Mouse (Mus musculus) thymus, postnatal 25 days (tissue): ENCODE data around the gene Gm9964.
"Not testable (repeated sequence)": the region's sequence is repeated elsewhere in the genome, so short reads cannot be mapped to it uniquely, and the experiment has no call there.

Experiments used
- DNase-seq: peaks from one replicate; pipeline ENCODE4 v3.0.0; 2022

Gm9964 gene

DNA sequence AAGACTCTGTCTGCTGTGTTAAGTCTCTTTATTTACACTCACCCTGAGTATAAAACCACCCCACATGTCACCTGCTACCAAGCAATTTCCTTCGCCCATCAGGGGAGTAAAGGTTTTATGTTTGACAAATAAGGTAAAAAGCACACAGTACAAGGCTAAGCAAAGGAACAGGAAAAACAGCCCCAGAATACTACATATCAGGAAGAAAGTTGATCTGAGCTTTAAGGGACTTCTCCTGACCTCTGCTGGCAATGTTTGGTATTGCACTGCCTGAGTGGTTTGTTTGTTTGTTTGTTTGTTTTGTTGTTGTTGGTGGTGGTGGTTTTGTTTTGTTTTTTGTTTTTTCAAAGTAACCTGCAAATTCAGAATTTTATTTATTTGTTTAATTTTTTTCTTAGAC, 539 bp downstream of the Gm9964 start:
- DNase-seq: peak; percentile 41

DNA sequence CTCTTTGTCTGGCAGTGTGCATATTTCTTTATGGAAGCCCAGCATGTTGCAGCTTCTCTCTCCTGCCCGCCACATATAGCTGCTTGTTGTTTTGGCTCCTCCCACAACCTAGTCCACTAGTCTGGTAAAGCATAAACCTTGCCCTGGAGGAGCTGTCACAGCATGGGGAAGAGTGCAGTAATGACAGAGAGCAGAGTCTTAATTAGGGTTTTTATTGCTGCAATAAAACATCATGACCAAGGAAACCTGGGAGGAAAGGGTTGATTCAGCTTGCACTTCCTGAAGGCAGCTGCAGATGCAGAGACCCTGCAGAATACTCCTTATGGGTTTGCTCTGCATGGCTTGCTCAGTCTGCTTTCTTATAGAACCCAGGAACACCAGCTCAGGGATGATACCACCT, 2.7 kb downstream of the Gm9964 start:
- DNase-seq: no peak

DNA sequence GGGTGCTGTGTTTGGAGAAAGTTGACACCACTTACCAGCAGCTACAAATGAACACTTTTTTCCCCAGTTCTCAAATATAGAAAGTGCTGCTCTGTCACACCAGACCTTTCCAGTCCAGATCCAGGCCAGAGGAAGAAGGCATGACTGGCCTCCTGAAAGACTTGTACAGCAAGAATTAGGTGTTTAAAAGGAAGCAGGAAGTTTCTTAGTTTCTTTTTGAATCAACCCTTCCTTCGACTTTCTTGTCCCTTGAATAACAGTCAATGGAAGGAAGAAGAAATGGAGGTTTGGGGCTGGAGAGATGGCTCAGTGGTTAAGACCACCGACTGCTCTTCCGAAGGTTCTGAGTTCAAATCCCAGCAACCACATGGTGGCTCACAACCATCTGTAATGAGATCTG, 3.7 kb downstream of the Gm9964 start:
- DNase-seq: no peak

DNA sequence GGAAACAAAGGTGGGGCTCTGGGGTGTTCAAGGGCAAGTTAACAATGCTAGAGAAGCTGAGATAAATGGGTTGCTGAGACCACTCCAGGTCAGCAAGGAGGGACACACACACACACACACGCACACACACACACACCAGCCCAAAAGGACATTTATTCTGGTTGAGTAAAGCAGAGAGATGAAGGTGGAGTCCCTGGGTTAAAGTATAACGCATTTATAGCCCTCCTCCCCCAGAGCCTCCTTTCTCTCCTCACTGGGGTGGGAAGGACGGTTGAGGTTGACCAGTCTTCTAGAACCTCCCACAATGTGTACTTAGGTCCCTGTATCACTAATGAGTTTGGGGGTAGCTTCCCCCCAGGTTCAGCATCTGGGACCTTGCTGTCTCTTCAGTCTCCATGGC, 4.6 kb downstream of the Gm9964 start:
- no peak for DNase-seq

DNA sequence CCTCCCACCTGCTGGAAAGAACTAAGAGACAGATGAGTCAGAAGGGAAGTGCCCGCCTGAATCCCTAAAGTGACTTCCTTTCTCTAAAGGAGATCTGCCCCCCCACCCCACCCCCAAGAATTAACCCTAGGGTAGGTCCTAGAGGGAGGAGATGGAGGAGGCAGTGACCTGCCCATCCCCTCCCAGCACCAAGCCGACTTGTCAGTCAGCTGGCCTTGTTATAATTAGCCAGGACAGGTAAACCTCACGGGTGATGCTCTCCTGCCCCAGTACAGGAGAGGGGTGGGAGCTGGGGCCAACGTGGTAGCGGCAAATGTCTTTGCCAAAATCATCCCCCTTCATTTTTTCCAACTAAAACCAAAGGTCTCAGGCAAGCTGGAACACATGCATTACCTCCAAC, 5.1 kb downstream of the Gm9964 start:
- no peak for DNase-seq

DNA sequence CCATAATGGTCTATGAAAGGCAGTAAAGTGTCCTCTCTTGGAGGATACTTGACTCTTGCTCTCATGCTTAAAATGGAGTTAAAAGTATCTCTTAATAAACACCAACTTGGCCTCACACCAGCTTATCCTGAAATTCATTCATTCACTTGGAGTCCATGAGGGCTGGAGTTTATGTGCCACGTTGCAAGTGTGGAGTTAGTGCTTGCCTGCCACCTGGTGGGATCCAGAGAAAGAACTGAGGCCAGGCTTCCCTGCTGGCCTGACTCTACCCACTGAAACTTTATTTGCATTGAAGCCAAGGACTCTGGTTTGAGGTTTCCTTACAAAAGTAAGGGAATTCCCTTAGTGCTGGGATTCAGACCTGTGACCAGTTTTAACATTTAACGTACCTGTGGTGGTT, 6.2 kb downstream of the Gm9964 start:
- DNase-seq: no peak

DNA sequence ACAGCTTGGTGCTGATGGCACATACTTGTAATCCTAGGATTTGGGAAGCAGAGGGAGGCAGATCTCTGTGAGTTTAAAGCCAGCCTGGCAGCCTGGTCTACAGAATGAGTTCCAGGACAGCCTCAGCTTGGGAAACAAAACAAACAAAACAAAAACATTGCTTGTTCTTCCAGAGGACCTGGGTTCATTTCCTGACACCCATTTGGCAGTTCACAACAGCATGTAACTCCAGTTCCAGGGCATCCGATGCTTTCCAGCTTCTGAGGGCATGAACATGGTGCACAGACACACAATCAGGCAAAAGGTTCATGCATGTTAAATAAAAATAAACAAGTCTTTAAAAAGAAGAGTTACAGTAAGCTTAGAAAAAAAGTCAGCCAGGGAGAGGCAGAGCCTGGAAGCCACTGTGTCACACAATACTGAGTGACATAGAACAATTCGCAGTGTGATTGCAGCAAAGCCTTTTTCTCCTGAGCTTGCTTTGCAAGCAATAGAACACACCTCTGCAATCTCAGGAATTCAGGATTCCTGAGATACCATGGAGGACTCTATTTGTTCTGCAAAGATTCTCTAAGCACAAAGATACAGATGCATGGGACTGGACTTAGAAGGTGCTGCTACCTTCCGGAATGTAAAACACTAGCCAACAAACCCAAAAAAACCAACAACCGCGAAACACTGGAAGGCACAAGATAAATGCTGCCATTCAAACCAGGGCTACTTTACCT, 7.6 kb downstream of the Gm9964 start:
- no peak for DNase-seq

DNA sequence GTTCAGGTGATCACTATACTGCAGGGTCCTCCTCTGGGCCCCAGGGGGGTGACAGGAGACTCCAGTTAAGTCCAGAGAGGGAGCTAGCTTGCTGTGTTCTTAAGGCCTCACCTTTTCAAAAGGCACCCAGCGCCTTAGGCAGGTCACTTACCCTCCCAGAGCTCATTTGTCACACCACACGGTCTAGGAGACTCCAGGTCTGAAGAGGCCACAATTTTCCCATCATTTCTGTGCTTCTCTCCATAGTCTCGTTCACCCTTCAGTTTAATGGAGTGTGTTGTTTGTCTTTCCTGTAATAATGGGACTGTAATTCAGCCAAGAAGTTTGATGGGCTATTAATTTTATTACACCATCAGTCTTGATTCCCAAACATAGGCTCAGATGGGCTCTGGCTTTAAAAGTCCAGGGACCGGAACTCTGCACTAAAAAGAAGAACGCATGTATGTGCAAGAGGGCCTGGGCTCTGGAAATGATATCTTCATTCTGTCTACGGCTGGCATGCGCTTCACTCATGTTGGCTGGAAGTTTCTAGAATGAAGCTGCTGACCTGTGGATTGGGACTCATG, 8.3 kb downstream of the Gm9964 start:
- DNase-seq: no peak

DNA sequence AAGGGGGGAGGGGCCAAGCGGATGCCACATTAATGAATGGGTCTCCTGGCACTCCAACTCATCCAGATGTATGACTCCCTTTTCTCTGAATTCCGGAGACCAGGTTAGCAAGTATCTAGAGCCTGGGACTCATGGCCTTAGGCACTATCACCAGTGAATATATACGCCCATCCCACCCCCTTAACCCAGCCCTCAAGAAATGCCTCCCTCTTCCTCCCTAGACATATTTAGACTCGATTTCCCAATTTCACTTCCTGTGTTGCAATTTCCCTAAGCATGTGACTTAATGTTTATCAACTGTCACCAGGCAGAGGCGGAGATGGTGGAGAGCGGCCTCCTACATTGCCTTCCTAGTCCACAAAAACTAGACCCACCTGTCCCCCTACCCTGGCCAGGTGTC, 9.3 kb downstream of the Gm9964 start:
- DNase-seq: no peak

DNA sequence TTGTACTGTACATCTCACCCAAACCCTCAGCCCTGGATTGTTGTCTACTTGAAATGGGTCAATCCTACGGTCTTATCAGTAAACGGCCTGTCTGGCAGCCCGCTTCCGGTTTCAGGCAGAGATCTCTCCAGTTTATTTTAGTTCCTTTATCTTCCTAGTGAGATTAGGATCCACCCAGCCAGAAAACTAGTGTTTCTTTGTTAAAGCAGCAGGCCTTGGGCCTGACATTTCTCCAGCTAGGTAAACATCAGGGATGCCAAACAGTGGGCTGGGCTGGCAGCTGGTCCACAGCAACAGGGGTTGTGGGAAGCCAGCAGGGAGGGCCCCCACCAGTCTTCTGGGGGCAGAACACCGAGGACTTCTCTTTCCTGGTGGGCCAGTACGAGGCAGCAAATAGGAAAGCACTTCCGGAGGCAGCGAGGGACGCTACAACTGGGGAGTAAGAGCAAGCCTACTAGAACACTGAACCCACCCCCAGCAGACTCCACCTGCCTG, 10.4 kb downstream of the Gm9964 start:
- DNase-seq: no peak

DNA sequence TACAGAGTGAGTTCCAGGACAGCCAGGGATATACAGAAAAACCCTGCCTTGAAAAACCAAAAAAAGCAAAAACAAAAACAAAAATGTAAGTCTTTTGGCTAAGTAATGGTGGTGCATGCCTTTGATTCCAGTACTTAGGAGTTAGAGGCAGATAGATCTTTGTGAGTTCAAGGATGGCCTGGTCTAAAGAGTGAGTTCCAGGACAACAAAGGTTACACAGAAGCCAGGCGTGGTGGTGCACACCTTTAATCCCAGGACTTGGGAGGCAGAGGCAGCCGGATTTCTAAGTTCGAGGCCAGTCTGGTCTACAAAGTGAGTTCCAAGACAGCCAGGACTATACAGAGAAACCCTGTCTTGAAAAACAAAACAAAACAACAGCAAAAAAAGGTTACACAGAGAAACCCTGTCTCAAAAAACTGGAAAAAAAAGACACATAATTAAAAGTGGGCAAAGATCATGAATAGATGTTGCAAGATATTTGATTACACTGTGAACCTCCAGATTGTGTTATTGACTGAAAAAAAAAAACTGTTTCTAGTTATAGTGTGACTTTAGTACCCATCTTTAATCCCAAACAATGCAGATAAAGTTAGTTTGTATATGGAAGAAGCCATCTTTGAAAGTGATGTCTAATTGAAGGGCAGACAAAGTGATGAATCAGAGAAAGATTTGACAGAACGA, 13.2 kb downstream of the Gm9964 start:
- DNase-seq: no peak

DNA sequence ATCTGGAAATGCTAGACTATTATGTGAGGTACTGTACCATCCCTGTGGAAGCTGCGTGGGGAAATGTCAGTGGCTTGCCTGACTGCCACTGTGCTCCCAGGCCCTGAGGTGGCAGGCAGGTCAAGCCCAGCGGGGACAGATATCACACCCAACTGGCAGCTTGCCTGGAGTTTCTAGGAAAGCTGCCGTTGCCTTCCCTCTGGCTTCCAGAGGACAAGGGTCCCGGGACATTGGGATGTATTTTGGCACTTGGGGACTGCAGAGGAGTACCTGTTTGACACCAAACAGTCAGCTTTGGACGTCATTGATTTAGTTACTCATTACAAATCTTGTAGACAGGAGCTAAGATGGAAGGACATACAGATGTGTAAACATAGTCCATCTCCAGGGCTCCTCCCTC, 15.3 kb downstream of the Gm9964 start:
- no peak for DNase-seq

DNA sequence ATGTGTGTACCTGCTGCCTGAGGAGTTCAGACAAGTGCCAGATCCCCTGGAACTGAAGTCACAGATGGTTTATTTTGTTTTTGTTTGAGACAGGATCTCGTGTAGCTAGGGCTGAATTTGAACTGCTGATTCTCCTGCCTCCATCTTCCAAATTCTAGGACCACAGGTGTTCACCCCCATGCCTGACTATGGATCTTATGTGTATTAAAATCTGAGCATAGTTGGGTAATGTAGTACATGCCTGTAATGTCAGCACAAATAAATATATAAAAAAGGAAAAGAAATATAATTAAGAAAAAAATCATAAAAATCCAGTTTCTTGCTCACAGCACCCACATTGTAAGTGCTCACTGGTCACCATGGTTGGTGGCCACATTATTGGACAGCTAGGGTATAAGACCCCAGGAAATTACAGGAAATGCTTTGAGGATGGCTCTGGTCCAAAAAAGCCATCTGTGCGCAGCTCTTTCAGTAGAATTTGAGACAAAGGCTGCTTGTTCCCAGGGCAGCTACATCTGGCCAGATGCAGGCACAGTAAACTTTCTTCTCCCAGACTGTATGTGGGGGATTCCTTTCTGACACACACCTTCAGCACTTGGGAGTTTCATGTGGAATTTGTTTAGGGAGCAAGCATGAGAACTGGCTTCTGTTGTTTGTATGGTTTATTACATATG, 16.8 kb downstream of the Gm9964 start:
- DNase-seq: no peak

DNA sequence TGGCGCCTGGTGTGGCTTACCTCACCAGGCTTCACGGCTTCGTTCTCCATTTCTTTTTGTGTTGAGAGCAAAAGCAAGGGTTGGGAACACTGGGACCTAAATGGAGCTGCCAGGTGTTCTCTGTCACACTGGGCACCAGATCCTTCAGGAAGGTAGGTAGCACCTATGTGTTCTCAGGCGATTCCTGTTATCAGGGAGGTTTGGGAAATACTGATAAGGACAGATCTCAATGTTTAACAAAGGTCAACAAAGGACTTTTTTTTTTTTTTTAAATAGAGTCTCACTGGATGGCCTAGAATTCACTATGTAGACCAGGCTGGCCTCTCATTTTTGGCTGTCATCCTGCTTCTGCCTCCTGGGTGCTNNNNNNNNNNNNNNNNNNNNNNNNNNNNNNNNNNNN, 22.9 kb downstream of the Gm9964 start:
- no peak for DNase-seq

DNA sequence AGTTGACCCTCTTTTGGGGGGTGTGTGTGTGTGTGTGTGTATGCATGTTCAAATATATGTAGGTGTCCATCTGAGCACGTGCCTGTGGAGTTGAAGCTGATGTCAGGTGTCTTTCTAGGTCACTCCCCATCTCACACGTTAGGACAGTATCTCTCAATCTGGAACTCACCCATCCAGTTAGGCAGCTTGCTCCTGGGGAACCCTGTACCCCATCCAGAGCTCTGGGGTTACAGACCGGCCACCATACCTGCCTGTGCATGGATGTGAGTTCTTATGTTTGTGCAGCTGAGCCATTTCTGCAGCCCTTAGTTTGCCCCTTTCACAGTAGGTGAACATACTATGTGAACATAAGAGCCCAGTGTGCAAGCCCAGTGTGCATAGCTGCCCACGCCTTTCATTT, 23.7 kb downstream of the Gm9964 start:
- DNase-seq: no peak

DNA sequence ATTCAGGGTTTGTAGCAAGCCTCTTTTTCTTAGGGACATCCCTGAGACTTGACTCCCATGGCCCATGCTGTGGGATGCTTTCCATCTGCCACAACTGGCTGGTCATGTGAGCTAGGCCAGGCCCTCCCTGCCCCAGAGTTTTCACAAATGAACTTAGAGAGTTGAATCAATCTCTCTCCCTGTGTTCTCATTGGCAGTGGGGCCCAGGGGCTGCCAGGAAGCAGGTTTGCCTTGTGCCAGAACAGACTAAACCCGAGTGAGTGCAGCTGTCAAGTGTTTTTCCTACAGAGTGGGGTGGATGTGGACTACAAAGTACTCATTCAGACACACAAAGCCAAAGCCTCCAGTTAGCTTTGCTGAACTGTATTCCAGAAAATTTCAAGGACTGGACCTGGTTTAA, 29.5 kb downstream of the Gm9964 start:
- DNase-seq: peak; percentile 6

DNA sequence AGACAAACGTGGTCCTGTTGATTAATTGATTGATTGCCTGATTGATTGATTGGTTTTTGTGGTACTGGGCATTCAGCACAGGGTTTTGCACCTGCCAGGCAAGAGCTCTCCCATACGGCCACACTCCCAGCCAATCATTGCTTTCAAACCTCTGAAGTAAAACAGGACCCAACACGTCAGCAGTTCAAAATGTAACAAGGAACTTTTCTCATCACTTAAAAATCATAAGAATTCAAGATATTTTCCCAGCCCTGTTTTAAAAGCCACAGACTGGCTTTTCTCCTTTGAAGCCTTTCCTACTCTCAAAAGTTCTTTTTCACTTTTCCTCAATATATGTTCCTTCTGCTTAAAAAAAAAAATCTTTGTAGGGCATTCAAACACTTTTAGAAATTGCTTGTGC, 32.3 kb downstream of the Gm9964 start:
- DNase-seq: no peak

DNA sequence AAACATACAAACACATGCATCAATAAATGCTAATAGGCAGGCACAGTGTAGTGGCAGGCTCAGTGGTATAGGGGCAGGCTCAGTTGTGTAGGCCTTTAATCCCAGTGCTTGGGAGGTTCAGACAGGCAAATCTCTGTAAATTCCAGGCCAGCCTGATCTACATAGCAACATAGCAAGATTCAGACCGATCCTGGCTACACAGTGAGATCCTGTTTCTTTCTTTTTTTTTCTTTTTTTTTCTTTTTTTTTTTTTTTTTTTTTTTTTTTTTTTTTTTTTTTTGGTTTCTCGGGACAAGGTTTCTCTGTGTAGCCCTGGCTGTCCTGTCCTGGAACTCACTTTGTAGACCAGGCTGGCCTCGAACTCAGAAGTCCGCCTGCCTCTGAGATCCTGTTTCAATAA, 36.6 kb downstream of the Gm9964 start:
- DNase-seq: not testable (repeated sequence)

DNA sequence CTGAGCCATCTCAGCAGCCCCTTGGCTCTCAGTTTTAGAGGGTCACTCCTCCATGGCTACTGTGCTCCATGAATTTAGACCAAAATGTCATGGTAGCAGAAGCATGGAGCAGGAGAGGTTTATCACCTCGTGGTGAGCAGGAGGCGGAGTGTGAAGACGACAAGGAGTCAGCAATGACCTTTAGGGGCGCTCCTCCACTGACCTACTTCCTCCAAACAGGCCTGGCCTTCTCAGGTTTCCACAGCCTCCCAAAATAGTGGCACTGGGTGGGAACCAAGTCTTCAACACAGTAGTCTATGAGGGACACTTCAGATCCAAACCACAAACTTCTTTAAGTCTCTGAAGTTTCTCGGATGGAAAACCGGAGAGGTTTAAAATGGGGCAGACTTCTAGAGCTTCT, 38.0 kb downstream of the Gm9964 start:
- DNase-seq: no peak

DNA sequence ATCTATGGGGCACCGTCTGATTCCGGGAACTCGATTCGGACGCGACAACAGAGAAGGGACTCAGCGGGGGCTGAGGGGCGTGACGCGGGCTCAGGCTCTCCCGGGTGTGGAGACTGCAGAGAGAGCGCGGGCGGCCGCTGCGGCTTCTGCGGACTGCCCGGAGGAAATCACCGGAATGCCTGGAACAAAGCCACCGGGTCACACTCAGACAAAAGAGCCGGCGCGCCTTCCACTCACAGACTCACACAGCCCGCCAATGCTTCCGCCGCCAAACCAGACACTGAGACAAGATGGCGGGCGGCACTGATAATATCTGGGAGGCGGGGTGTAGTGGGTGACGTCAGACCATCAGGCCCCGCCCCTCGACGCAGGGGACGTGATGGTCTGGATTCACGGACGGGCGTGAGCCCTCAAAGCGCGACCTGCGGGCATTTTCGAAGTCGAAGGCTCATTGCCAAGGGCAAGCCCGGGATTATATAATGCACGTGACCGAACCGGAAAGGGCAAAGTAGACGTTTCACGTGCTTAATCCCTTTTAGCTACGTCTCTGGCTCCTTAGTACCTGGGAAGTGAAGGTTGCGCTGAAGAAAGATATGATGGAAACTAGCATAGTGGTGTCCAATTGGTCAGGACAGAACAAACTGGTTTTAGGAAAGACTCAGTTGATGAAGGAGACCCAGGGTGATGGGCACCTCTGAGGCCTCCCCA, 42.2 kb downstream of the Gm9964 start, which contains the start of gene Wsb1:
Gene Wsb1, minus strand, starts transcription at position 281 of the 708 bp plus-strand sequence.
- DNase-seq: peak; percentile 94

DNA sequence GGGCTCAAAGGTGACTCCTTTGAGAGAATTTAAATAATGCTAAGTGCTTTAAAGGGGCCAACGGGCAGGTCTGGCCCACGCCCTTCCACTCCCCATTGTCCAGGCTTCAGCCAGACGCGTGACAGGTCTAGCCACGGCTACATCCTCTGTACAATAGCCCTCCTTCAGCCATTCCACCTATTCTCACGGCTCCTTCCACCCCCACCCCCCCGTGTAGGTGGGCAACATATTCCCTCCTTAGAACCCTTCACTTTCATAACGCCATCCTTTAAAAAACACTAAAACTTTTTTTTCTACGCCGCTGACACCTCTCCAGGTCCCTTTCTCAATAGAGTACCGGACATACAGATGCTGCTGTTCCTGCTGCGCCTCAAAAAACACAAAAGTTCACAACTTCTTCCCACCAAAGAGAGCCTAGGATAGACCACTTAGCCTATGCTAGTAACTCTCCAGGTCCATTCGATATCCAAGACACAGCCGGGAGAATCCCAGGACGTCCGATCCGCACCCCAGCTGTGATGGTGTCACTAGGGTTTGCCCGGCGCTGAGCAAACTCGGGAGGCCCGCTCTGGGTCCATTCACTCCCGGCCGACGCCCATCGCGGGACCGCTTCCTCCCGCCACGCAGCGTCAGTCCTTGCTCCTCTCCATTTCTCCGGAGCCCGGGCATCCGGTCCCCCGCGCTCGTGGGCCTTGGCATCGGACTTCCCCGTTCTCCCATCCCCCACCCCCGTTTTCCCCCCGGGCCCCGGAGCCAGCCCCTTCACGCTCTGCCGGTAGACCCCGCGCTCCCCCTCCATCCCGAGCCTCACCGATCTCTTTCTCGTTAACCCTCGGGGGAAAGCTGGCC, 42.9 kb downstream of the Gm9964 start:
- DNase-seq: peak; percentile 65
